Mouse (Mus musculus) bone marrow, adult 2 months (tissue): Measurements from ENCODE around the gene Dgcr6.

Source experiments
- CTCF ChIP-seq: fragments of 200-500 bp; IDR thresholded peaks from 2 replicates; pipeline ENCODE4 v1.5.1; 2011; ENCODE audit warnings: low read length, control low read depth; ENCODE audit not compliant: control insufficient read depth, insufficient read depth
- POLR2A ChIP-seq: fragments of 200-500 bp; IDR thresholded peaks from 2 replicates; pipeline ENCODE4 v1.6.1; 2011; ENCODE audit warnings: low read depth, mild to moderate bottlenecking, control low read depth, low read length, borderline replicate concordance; ENCODE audit not compliant: control insufficient read depth

DNA sequence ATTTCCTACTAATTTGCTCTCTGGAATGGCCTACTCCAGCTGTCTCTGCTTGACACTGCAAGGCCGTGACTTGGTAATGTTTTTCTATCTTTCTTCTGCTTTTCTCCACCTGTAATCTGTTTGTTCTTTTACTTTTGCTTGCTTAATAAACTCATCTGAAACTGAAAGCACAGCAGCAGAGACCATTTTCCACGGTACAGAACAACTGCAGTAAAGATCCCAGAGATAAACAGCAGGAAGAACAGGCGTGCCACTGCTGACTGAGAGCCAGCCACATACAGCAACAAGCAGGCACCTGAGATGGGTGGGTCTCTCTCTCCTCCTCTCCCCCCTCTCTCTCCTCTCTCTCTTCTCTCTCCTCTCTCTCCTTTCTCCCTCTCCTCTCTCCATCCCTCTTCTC is 22.5 kb downstream of the Dgcr6 start:
- TF ChIP-seq CTCF, result no peak
- no peak for TF ChIP-seq POLR2A
